Mouse (Mus musculus): ENCODE data around the gene Adcy3. TPM values are rescaled to one million over a fixed set of nuclear protein-coding genes. Genes with fewer than 3 reads are reported as not detected.
A peak's percentile ranks its signal among the peaks of the same experiment; 100 is the strongest.
"Not testable (repeated sequence)": the region's sequence is repeated elsewhere in the genome, so short reads cannot be mapped to it uniquely, and the experiment has no call there.

Adcy3 gene
- total RNA-seq, 2 experiments from 2014 or later = 56.6 to 57.9 TPM

DNA sequence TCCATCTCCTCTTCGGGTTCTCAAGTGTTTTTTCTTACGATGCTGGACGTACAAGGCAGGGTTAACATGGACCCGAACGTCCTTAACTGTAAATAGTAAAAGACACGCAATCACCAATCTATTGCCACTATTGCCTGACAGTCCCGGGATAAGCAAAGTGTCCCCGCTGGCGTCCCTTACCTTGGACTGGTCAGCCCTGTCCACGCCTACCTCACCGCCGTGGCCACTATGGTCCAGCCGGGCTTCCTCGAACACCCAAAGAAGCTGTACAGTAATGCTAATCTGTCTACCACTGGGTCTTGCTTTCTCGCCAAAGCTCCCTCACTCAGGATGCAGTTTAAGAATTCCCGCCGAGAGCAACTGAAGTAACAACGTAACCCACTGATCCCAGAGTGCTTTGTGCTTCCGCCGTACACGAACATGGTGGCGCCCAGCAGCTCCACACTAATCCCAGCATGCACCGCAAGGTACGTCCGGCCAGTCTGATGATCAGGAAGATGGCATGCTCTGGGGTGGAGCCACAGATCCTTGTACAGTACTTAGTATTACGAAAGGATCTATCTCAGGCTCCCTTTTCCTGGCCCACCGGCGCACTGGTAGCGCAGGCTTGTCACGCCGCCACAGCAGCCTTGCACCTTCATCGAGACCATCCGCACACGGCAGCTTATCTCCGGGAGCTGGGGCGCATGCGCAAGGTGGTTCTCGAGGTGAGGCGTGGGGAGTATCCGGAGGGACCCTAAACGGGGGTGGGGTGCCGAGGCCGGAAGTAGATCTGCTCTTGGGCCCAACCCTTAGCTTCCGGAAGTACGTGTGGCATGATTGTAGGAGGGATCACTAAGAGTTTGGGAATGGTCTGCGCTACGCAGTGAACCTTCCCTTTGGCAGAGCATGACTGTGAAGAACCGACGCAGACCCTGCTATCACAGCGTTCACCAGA lies 100.9 kb downstream of the Adcy3 start, which contains the start of the genes Ptrhd1 and Cenpo:
Gene Ptrhd1, plus strand, starts transcription at position 456 of the 937 bp plus-strand sequence.
Gene Cenpo, minus strand, starts transcription at position 723 of the 937 bp plus-strand sequence.
- DNase-seq (ENCODE audit: low spot score in 2 of 2) = peak; percentile 88 to 93

DNA sequence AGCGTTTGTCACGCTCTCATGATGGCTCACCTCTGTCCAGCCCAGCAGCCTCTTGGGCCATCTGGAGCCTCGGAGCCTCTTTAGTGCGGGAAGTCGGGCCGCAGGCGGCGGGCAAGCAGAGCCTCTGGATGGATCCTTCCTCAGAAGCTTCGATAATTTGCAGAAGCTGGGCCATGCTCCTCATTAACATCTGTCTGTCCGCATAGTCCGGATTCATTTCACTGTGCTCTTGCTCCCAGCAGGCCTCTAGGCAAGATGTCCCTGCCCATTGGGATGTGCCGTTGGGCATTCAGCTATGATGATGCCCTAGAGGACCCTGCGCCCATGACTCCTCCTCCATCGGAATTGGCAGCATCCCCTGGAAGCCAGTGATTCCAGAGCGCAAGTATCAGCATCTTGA lies 104.6 kb downstream of the Adcy3 start:
- no peak for DNase-seq (ENCODE audit: low spot score in 2 of 2)

DNA sequence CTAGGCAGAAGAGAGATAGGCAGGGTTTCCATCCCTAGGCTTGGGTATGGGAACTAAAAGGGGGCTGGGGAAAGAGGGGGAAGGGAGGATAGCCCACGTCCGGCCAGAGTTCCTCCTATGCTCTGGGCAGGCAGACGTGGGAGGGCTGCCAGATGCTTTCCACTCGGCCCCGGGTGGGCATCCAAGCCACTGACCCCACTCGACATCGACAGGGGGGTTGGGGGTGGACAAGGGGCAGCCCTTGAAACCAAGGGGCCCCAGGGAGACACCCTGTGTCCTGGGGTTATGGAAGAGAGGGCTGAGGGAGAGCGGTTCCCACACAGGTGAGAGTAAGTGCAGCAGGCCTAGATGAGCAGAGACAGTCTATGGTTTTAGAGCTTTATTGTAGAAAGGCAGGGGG lies 107.4 kb downstream of the Adcy3 start:
- not testable (repeated sequence) for DNase-seq (ENCODE audit: low spot score in 2 of 2)

GRCm38 (mm10) chr12:4243805-4244204 lies 110.9 kb downstream of the Adcy3 start:
- no peak for DNase-seq (ENCODE audit: low spot score in 2 of 2)

- DNase-seq (ENCODE audit: low spot score in 2 of 2) = no peak
Measured at GRCm38 (mm10) chr12:4245742-4246141, 112.8 kb downstream of the Adcy3 start.

GRCm38 (mm10) chr12:4249786-4250185 lies 116.9 kb downstream of the Adcy3 start:
- no peak for DNase-seq (ENCODE audit: low spot score in 2 of 2)

- DNase-seq (ENCODE audit: low spot score in 2 of 2) = no peak
Measured at GRCm38 (mm10) chr12:4252742-4253655, 120.1 kb downstream of the Adcy3 start.

Other genes with a start within 250 kb of the Adcy3 start
- gene Pomc, start 178.2 kb upstream of the Adcy3 start, total RNA-seq (2021) = under 1 TPM; 0.58 to 0.70 TPM
- 1 to 10 TPM; 2.7 to 7.0 TPM for gene Efr3b, start 94.2 kb upstream of the Adcy3 start, total RNA-seq (2021)
- 1 to 10 TPM; 4.8 to 6.0 TPM for gene Dnajc27, start 50.5 kb upstream of the Adcy3 start, total RNA-seq (2021)
- gene Ptrhd1, start 100.9 kb downstream of the Adcy3 start, total RNA-seq (2021) = 1 to 10 TPM; 7.8 to 8.0 TPM
- gene Cenpo, start 101.2 kb downstream of the Adcy3 start, total RNA-seq (2021) = 1 to 10 TPM; 6.8 to 8.9 TPM